Mouse (Mus musculus) olfactory bulb, adult 2 months (tissue): ENCODE data around the gene Rgp1.

Experiments
- CTCF ChIP-seq: fragments of 200-500 bp; IDR thresholded peaks from 2 replicates; pipeline ENCODE4 v1.5.1; 2012; ENCODE audit warnings: low read depth, mild to moderate bottlenecking, low read length, moderate library complexity; ENCODE audit not compliant: insufficient read depth
- POLR2A ChIP-seq: fragments of 200-500 bp; IDR thresholded peaks from 2 replicates; pipeline ENCODE4 v1.6.1; 2012; ENCODE audit warnings: mild to moderate bottlenecking, low read depth, low read length, moderate library complexity; ENCODE audit not compliant: insufficient read depth

DNA sequence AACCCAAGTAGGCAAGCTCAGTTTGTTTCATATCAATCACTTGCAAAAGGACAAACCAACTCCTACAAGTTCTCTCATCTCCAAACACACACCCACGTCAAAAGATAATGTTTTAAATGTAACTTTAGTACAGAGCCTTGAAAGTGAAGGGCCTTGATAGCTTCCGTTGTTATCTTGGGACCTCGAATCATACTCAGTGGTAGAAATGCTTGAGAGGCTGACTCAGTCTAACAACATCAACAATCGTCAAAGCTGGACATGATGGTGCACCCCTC is 15.0 kb upstream of the Rgp1 start:
- TF ChIP-seq POLR2A (no peak), CTCF (no peak)
